Mouse (Mus musculus) ES-CJ7 (cell line): Measurements from ENCODE around the gene Acsm5.

ENCODE experiments used
- DNase-seq: peaks from one replicate; pipeline ENCODE4 v3.0.0; 2011; ENCODE audit warnings: low read depth, low spot score

Gene Acsm5

DNA sequence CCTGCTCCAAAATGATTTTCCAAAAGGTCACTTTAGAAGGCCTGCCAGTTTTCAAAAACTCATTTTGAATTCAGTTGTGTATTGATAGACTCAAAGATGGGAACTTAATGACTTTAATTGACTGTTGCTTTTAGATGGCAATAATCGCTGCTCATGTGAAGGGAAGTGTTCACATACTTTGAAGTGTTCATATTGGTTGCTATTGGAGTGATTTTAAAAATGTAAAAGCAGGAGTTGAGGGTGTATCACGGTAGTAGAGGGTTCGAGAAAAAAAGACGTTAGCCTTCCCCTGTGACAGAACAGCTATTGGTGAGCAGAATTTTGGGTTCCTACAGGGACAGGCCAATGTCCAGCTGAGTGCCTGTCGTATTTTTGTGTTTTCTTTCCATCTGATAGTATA, at the start of gene Acsm5:
Gene Acsm5 (plus strand): TSS at position 301 of the 400 bp plus-strand sequence.
- no peak for DNase-seq

DNA sequence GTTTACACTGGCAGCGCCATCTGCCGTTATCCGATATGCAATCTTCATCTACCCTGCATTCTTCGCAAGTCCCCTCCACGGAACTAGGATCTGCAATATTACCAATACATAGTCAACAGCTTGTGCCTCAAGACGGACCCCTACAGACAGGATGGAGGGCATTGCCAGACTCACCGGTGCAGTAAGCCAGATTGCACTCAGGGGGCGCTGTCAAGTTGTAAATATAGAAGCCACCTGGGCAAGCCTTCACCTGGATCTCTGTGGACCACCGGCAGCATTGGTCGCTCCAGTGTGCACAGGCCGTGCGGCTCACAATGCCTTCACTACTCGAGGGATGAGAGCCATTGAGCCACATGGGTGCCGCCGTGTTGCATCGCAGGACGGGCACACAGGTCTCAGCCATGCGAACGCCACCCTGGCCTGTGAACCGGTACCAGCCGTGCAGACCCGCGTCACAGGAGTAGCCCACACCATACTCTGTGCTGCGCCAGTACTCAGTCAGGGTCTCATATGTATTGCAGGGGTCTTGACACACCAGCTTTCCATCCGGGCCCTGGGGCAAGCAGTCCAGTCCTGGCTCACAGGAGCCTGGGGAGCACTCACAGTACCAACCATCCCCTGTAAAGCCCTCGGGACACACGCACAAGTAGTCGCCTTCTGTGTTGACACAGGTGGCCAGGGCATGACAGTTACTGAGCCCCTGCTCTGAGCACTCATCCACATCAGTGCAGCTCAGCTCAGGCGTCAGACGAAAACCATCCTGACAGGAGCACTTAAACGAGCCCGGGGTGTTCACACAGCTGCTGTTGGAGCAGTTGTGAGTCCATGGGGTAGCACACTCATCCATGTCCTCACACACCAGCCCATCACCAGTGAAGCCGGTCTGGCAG, 42.5 kb upstream of the Acsm5 start:
- DNase-seq, result peak; percentile 54

DNA sequence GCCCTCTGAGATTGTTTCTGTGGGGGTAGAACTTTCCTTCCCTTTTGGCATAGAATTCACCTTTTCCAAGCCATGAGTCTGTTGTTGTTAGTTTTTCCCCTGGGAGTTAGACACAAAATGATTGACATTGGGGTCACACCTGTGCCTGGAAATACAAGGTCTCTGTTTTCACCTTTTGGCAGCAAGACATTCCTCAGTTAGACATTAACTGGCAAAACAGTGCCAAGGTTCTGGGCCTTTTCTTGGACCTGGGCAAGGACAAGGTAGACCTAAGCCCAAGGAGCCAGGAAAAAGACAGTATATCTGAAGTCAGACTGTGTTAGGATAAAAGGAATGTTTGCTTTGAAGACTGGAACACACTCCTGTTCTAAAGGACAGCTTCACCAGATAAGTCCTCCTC, 40.0 kb upstream of the Acsm5 start, which contains the start of gene Umod:
Gene Umod (minus strand): TSS at position 27 of the 400 bp plus-strand sequence.
- no peak for DNase-seq

DNA sequence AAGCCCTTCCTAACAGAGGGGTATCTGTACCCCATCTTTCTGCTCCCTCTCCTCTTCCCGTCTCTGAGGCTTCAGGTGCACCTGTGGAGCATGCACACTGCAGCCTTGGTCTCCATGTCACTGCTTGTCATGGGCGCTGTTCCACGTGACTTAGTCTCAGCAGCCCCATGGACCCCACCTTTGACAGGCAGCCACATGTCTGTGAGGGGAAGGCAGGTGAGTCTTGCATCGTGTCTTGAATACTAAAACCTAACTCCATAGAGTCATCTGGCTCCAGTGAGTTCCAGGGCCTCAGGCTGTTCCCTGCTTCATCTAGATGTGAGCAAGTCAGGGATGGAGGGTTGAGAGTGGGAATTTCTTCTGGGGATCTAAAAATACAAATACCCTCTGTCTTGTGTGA, 35.1 kb upstream of the Acsm5 start:
- no peak for DNase-seq

DNA sequence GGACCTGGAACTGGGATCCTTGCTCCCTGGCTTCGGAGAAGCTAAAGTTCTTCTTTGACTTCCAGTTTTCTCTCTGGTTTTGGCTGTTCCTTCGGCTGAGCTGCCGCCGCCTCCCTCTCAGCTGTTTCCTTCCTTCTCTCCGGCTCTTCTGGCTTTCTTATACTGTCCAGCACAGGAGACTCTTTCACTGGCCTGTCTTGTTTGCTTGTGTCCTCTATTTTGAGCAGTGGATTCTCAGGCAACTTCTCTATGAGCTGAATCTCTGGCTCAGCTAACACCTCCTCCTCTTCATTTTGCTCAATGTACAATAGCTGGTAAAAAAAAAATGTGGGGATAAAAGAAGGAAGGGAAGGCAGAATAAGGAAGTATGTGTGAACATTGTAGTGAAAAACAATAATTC, 32.6 kb upstream of the Acsm5 start:
- no peak for DNase-seq

DNA sequence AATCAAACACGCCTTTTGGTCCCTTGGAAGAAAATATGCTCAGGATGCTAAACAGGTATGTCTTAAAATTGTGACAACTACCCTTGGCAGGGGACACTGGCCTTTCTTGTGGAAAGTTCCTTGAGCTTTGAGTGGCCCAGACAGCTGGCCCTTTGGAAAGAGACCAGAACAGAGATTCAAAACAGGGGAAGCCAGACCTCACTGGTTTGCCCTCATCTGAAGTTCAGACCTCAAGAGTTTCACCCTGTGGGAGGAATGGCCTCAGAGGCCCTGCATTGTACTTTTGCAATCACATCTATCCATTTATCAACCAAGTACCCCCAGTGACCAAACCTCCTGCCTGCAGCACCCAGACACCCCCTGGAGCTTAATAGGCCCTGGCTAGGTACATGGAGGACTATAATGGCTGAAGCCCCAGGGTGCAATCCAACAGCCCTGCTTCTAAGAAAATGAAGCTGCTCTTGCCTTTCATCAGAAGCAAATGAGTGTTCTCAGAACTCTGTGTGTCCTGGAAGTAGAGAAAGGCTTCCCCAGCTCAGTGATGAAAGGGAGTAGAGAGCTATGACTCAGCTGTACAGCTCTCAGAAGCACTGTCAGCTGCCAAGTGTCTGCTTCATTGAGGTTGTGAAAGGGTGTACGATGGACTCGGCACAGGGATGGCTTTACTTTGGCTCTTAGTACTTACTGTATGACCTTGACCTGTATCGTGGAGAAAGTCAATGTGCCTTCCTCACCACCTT, 29.1 kb upstream of the Acsm5 start:
- DNase-seq, result no peak

DNA sequence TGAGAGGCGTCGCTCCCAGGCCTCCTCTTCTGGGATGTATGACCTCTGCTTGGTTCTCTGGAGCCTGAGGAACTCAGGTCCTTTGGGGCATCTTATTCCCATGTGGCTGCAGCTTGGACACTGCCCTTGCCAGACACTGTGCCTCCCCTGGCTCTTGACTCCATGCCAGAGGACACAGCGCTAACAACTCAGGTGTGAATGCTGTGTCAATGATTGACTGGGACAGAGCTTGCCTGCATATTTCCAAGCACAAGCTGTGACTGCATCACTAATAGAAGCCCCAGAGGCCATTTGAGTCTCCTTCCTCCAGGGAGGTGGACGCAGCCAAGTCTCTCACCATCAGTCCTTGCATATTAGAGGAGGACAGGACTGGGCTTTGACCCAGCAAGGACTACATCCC, 8.1 kb upstream of the Acsm5 start:
- DNase-seq, result no peak

DNA sequence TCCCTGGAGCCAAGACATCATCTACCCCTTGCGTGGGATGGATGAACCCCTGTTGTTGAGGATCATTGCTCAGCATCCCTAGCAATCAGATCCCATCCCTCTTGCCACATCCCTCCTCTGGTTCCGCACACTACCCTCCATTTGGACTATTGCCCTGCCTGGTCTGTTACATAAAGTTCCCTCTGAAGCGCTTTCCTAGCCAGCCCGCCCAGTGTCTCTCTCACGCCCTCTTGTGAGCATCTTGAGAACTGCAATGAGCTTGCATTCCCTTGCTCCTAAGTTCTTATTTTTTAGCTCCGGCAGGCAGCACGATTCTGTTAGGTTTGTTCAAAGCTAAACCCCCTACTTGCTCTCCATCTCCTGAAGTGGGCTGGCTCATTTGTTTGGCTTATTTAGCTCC, 6.2 kb upstream of the Acsm5 start:
- peak; percentile 73 for DNase-seq

DNA sequence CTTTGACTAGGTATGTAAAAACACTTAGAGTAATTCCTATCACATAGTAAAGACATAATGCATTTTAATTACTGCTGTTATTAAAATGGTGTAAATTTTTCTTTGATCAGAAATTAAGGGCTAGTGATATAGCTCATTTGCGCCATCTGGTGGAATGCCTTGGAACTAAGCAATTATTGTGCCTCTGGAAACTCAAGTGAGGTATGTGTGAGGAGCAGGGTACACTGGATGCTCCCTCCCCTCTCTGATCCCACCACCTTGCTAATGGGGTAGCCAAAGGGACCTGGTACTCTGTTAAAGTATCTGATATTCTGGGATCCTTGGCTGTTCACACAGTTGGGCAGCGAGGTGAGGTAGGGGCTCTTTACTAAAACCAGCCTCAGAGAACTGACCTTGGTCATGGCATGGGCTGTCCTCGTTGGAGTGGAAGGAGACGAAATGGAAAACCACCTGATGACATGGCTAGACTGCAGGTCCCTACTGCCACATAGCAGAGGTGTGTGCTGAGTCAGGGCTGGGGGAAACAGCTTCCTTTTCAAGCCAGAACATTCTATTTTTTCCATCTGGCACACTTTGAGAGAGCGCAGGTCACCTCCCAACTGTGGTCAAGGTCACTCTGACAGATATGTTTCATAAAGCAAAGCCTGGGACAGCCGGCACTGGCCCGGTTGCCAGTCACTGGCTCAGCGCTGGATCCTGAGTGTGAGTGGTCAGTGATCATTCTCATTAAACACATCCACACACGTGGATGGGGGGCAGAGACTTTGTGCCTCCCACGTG, 3.6 kb upstream of the Acsm5 start:
- peak; percentile 18 for DNase-seq

DNA sequence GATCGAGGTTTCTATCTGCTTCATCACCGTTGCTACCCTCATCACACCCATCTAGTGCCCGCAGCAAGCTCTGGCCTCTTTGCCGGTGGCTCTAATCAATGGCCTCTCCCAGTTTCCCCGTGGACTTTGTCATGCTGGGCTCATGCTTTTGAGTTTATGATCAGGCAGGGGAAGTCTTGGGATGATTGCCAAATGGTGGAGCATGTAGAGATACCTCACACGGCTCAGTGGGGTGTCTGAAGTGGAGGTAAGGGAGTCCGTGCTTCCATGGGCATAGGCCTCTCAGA, 3.0 kb upstream of the Acsm5 start:
- no peak for DNase-seq

DNA sequence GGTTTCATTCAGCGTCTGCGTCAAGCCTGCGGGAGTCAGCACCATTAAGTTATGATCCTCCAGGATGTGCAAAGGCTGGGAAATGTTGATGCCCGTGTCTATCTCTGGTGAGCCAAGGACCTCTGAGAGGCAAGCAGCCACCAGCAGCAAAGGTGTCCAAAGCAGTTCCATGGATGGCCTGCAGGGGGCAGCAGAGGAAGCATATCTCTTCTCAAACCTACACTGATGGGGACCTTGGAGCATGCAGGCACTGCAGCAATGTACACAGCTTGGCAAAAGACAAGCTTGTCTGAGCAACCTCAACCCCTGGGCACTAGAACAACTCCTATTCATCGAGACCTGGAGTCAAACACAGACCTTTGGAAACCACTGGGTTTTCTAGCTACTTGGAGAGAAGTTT, 391 bp downstream of the Acsm5 start:
- peak; percentile 64 for DNase-seq

DNA sequence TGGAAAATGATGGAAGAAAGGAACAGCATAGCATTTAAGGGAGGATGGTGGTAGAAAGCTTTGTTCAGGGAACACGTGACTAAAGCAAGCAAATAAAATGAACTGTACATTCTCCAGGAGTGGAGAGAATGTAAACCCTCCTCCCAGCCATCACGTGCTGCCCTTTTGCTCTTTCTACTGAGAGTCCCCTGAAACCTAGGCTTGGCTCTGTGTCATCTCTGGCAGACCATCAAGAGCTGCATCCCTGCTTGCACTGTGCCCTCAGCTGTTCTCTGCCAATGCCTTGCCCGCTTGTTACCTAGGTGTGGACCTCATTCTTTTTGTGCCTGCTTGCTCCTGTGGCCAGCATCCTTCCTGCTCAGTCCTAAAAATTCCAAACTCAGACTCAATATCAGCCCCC, 2.6 kb downstream of the Acsm5 start:
- no peak for DNase-seq

DNA sequence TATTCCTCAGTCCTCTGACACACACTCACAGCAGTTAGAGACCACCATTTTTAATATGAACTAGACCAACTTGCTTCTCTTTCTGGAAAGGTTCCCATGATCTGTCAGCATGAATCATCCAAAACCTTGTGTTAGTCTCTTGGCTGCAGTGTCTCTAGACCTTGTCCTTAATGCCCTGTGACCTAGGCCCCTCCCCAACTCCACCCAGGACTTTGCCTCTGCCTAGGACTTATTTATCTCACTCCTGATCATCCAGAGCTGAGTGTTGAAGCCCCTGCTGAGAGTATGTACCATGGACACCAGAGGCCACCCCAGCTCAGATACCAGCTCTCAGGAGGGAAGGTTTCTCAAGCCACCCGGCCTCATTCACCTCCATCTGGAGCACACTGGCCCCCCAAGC, 3.1 kb downstream of the Acsm5 start:
- DNase-seq, result no peak

DNA sequence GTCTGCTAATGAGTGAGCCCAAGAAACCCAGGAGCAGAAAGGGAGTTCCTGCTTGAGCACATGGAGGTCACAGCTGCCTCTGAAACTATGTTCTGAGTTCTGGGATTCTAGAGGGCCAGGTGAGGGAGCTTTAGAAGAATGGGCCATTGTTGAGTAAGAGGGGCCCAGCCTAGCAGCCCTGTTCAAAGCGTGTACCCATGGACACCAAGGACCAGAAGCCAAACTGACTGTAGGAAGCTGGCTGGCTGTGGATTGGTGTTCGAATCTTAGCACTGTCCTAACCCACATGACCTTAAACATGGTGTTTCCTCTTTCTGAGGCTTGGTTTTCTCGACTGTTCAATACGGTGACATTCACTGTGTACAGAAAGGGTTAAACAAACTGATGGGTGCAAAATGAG, 4.1 kb downstream of the Acsm5 start, which contains the start of gene Pdilt:
Gene Pdilt (minus strand): TSS at position 101 of the 400 bp plus-strand sequence.
- DNase-seq, result no peak

DNA sequence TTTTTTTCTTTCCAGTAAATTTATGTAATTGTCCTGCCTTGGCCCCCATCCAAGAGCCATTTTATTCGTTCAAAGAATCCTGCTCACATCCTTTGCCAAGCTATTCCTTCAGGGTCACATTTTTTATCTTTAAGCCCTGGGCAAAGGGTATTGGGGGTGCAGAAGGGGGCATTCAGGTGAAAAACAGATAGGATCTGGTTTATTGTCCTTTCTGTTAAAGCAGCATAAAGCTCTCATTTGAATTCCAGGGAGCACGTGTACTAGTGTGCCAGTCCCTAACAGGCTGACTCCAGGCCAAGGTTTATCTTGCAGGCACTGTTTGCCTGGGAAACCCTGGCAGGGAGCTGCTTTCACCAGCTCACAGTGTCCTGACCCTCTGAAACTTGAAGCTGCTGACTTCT, 6.6 kb downstream of the Acsm5 start:
- no peak for DNase-seq

DNA sequence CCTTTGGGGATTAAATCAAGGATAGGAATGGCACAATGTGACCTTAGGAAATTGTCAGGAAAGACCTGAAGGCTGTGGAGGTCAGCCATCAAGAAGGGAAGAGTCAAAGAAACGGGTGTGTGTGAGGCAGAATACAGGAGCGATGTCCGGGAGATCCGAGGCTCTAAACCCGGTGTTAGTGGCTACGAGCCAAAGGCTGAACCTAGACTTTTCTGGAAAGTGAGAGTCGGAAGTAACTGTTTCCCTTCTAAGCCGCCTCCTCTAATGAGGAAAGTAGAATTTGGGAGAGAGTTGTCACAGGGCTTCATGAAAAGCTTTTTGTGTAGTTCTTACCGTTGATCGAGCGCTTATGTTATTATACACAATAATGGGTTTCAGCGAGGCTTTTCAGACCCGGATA, 7.2 kb downstream of the Acsm5 start:
- no peak for DNase-seq

DNA sequence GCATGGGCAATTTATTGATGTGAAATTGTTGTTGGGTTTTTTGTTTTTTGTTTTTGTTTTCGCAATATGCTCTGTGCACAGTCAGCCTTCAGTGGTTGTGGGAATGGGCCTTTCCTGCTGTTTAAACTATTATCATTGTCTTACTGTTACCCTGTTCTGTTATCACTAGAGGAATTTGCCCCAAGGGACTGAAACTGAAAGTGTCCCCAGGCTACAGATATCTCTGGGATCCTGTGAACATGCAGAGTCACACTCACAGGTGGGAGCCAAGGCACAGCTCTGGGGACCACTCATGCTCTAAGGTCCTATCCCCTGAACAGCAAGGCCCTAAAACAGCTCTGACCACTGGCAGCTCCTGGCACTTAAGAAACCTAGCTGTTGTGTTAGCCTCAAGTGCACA, 7.9 kb downstream of the Acsm5 start:
- no peak for DNase-seq

DNA sequence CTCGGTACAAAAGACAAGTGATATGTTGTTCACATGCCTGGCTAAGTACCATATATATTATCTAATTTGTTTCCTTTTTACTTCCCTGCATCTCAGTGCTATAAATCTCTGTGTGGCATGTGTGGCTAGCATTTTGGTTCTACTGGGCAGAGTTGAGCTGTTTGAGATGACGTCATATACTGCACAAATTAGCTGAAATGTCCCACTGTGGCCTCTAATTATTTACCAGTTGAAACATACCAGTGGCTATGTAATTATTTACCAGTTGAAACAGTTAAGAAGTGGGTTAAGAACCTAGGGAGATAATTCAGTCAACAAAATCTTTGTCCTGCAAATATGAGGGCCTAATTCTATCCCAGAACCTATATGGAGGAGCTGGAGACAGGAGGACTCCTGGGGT, 8.3 kb downstream of the Acsm5 start:
- DNase-seq, result no peak

DNA sequence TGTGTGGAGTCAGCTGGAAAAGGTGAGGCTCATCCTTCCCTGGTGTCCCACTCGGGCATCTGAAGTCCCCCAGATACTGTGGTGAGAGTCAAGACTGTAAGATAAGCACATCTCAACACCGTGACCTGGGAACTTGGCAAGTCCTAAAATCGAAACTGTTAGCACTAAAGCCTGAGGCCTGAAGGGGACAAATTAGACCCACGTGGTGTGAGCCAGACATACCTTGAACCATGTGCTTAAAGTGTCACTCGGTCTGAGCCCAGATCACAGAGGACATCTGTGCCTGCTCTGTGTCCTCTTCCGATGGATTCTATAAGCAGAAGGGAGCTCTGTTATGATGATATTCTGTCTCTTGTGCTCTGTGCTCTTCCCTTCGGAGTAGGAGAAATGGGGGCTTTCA, 9.4 kb downstream of the Acsm5 start:
- DNase-seq, result no peak

DNA sequence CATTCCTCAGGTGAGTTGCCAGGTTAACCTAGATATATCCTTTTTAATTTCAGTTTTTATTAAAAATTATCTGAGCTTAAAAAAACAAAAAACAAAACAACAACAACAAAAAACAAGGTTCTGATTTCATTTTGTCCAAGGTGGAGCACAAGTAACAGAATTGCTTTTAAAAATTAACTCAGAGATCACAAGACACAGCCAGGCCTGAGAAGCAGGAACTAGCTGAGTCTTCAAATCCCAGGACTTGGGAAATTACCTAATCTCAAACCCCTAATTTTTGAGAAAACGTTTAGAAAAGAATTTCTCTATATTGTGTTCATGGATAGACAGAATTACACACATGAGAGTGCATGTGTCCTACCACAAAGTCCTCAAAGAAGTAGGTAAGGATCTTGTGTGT, 13.7 kb downstream of the Acsm5 start:
- DNase-seq, result no peak

DNA sequence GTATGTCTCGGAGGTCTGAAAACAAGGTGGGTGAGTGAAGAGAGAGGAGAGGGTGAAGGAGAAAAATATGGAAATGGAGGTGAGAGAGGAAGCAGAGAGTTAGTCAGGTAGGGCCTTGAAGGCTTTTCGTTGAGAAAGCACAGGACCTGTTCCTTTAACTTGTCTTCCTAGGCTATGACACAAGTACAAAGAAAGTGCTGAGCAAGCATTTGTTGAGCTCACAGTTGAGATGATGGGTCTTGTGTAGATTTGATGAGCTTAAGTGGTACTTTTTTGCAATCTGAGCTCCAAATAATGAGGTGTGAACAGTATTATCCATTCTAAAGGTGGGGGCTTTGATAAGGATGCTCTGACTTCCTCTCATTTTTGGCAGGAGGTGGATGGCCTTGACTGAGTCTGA, 15.1 kb downstream of the Acsm5 start:
- no peak for DNase-seq

DNA sequence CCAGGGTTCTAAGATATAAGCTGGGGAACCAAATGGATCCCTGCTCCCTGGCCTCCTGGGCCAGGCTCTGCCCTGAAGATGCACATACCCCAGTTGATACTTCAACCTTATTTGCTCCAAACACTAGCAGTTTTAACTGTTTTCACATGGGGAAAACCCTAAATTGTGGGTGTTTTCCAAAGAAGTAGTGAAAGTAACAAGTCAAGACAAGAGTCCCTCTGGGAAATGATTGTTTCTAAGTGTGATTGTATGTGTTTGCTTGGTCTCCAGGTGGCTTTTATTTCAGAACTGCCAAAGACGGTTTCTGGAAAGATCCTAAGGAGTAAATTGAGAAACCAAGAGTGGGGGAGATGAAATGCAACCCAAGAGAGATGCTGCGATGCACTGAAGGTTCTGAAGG, 23.2 kb downstream of the Acsm5 start:
- DNase-seq, result no peak
